Mouse (Mus musculus): ENCODE measurements around the gene Cct7.

Gene Cct7

DNA sequence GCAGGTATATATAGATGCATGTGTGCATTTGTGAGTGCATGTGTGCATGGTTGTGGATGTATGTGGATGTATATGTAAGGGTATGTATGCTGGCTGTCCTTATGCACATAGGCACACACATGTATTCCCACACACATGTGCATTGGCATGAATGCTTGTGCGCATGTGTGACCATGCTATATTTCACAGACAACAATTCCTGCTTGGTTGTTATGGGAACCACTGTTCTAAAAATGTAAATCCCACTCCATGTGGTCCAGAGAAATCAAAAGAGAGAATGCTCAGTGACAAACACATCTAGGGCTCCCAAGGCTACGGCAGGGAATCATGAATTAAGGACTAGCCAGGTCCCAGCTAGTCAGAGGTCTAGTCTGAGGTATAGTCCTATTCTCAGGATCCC, 53.6 kb downstream of the Cct7 start:
- DNase-seq, result no peak

DNA sequence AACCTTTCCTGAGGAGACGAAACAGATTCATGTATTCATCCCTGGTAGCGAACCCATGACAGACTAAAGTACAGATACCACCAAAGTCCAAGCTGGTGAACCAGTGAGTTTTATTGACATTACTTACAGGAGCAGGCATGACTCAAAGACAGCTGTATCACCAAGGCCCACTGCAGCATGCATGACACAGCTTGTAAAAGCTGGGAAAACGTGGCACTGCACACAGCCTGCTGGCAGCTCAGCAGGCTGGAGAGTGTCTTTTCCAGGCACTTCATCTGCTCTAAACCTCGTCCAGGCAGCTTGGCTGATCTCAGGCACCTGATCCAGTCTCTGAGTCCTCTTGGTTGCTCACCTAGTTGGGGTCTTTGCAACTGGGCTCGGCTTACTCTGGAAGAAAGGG, 57.3 kb downstream of the Cct7 start:
- DNase-seq, result no peak

DNA sequence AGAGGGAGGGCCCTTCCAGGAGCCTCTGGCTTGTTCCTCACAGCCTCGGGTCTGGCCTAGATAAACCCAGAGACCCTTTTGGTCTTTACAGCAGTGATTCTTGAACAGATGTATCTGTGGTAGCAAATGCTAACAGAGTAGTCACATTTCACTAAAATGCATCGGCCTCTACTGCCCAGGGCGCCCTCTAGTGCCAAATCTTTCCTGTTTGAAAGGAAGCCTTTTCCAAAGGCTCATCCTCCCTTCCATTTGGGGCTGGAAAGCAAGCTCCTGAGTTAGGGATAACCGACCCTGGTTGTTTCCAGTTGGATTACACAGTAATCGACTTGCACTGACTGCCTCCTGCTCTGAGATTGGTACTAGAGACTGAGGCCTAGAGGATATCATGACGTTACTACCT, 59.2 kb downstream of the Cct7 start:
- peak; percentile 39 to 76 for DNase-seq

DNA sequence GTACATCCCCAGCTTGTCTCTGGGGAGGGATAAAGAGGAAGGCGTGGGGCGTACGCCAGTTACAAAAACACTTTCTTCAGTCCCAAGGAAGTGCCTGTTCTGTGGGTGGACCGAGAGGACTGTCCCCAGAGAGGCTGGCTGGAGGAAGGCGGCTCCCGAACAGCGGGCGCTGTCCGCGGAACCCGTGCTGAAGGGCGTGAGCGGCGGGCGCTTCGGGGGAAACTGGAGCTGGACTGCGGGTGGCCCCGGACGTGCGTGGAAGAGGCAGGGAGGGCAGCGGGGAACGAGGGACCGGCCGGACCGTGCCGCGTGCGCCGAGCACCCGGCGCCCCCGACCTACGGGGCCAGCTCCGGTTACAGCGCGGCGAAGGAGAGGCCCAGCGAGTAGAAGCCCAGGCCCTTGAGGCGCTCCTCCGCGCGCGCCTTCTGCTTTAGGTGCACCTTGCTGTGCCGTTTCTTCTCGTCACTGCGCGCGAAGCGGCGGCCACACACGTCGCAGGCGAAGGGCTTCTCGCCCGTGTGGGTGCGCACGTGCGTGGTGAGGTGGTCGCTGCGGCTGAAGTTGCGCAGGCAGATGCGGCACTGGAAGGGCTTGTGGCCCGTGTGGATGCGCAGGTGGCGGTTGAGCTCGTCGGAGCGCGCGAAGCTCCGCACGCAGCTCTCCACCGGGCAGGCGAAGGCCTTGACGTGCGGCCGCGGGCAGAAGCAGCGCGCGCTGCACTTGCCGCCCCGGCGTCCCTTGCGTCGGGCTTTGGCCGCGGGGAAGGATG, 60.2 kb downstream of the Cct7 start:
- peak; percentile 9 to 73 for DNase-seq

DNA sequence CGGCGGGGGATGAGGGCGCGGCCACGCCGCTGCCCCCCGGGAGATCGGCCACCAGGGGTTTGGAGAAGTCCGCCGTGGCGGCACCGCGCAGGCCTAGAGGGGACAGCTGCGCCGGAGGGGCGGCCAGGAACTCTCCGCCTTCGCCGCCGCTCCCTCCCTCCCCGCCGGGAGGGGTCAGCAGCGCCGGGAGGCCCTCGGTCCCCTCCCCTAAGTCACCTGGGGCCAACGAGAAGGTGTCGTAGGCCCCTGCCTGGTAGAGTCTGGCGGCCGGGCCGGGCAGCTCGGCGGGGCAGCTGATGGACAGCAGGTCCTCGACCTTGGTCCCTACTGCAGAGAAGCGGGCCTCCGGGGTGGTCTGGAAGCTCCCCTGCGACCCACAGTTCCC, 60.7 kb downstream of the Cct7 start:
- DNase-seq, result no peak

DNA sequence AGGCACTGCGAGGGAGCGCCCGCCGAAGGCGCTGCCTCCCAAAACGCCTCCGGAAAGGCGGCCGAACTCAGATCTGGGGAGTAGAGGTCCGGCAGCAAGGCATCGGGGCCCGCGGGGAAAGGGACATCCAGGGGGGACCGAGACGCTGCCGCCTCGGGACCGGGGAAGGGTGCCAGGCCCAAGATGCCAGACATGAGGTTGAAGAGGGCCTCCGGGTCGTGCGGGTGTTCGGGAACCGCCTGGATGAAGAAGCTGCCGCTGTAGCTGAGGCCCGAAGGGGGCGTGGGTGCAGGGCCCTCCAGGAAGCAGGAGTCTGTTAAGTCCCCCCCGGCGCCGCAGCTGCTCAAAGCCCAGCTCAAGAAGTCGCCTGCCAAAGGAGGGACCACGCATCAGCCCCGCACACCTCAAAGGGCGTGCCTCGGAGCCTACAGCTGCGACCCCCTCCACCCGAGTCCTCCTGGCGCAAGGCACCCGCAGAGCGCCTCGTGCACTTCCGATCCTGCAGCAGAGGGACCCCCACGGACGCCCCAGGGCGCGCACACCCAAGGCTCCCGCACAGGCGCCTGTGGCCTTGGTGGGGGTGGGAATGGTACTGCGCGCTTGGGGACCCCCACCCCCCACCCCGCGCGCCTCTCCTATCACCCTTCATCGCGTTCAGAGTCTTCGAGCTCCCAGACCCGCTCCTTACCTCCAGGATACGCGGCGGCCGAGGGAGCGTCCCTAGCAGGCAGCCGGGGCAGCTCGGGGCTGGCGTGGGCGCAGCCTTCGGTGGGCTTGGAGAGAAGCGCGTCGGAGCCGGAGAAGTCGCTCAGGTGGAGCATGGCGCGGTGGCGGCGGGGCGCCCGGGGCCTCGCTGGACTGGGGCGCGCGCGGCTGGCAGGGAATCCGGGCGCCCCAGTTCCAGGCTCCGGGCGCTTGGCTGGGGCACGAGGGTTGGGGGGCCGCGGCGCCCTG, 61.5 kb downstream of the Cct7 start:
- DNase-seq, result no peak

DNA sequence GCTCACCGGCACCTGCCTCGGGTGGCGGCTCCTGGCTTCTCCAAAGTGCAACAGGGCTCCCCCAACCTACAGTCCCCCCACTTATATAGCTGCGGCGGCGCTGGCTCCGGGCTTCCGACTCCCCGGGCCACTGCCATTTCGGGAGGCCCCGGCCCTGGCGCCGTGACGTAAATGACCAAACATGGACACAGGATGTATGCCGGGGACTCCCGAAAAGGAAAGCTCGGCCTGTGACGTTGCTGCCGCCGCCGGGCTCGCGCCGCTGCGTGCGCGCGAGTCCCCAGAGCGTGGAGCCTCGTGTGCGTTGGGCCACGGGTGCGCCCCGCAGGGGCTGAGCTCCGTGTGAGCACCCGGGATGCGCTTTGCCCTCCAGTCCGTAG, 62.2 kb downstream of the Cct7 start, which contains the start of gene Egr4:
Gene Egr4, minus strand, starts transcription at position 59 of the 380 bp plus-strand sequence.
- DNase-seq, result peak in 1 of 2 experiments; percentile 10

DNA sequence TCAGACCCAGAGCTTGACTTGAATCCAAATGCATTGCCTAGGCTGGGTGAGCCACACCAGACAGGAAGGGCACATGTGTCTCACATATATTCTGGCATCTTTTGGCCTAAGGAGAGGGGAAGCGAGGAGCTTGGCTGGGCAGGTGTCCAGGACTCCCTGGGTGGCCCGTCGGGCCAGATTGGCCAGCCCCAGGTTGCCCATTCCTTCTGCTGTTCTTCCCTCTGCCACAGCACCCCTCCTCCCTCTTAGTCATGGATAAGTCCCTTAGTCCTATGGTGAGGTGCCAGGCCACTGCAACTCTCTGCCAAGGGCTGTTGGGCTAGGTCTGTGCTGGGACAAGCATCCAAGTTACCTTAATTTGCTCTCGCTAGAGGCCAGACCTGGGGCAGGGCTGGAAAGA, 64.6 kb downstream of the Cct7 start:
- DNase-seq, result no peak
